Mouse (Mus musculus): ENCODE results near the gene Ppbp. TPM values are rescaled to one million over a fixed set of nuclear protein-coding genes. Genes with fewer than 3 reads are reported as not detected.

Gene Ppbp
- 4.1 and 6.6 TPM in 2 replicates for polyA plus RNA-seq (2015; fragmentation: Nextera tagmentation; extraction: Ambion mirVana)

GRCm38 (mm10) chr5:90768218-90768617 is at the start of gene Ppbp:
Gene Ppbp, plus strand, starts transcription at chr5:90768518.
- Histone ChIP-seq H3K27me3 (peaks cover 22% of the 10 kb centered on the region), H3K27ac (no peak within 1 kb of the TSS), H3K4me2 (replicated peaks) (no peak within 1 kb of the TSS), H3K9me3 (no peaks in the 10 kb centered on the region), H3K36me3 (no peaks in the 10 kb centered on the region), H3K9ac (no peak within 1 kb of the TSS), H3K4me3 (no peak within 1 kb of the TSS), H3K4me1 (peaks cover 6% of the 10 kb centered on the region; the same call in 1 of the 2 replicates)
- WGBS: 52% methylated on average over 3 of the region's 3 CpGs
- ATAC-seq (ENCODE audit: low FRiP score, low read depth): no peak

- Histone ChIP-seq H3K36me3 (no peaks in the 10 kb centered on the region), H3K9me3 (no peaks in the 10 kb centered on the region), H3K27me3 (no peaks in the 10 kb centered on the region), H3K4me3 (no peak overlapping the region), H3K27ac (no peak overlapping the region), H3K9ac (no peak overlapping the region), H3K4me2 (replicated peaks) (no peak overlapping the region), H3K4me1 (no peaks in the 10 kb centered on the region)
- no peak for ATAC-seq (ENCODE audit: low FRiP score, low read depth)
- 95% methylated on average over 3 of the region's 3 CpGs for WGBS
Measured at GRCm38 (mm10) chr5:90722656-90723055, 45.7 kb upstream of the Ppbp start.

DNA sequence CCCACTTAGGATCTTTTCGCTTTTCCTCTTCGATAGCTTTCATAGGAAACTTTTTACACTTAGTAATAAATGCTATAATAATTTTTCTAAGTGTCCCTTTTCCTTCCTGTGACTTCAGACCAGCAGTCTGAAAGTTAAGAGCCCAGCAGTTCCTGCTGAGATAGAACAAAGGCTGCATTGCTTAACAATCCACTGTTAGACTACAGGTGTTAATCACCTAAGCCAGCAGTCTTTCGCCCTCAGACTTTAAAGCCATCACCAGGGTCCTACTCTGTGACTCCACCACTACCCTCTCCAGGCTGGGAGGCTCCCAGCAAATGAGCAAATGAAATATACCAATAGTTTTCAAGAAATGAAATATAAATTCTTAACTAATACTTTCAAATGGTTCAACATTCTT is 40.1 kb upstream of the Ppbp start:
- Histone ChIP-seq H3K4me1 (0 out of 2 replicates have a peak, but pooled peaks cover 3% of the 10 kb centered on the region), H3K9ac (no peak overlapping the region), H3K4me2 (replicated peaks) (no peak overlapping the region), H3K36me3 (no peaks in the 10 kb centered on the region), H3K27ac (no peak overlapping the region), H3K9me3 (no peaks in the 10 kb centered on the region), H3K27me3 (no peaks in the 10 kb centered on the region), H3K4me3 (no peak overlapping the region)
- WGBS: 34% methylated on average over 3 of the region's 3 CpGs
- ATAC-seq (ENCODE audit: low FRiP score, low read depth): no peak

DNA sequence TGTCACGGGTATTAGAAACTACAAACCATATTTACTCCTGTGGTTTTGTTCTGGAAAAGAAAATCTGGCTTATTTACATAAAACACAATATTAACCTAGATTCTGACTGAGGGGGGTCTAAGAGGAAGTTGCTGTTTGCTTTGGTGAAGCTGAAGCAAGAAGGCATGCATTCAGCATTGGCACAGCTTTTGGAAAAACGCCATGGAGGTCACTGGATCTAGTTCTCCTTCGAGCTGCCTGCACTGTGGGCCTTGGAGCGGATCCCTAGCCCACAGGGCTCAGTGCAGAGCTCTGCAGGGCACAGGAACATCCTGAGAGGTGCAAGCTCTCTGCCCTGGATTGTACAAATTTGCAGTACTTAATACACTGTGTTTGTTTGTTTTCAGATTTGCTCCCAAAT is 36.8 kb upstream of the Ppbp start:
- H3K4me3 ChIP-seq: no peak overlapping the region
- no peak overlapping the region for H3K9ac ChIP-seq
- 0 out of 2 replicates have a peak, but pooled peaks cover 3% of the 10 kb centered on the region for H3K4me1 ChIP-seq
- H3K36me3 ChIP-seq: no peaks in the 10 kb centered on the region
- H3K9me3 ChIP-seq: no peaks in the 10 kb centered on the region
- no peak for ATAC-seq (ENCODE audit: low FRiP score, low read depth)
- no peak overlapping the region for H3K27ac ChIP-seq
- no peak overlapping the region for H3K4me2 ChIP-seq (replicated peaks)
- H3K27me3 ChIP-seq: no peaks in the 10 kb centered on the region
- WGBS: 61% methylated on average over 4 of the region's 4 CpGs

- no peak overlapping the region for H3K4me2 ChIP-seq (replicated peaks)
- no peaks in the 10 kb centered on the region for H3K9me3 ChIP-seq
- WGBS: 67% methylated on average over 4 of the region's 4 CpGs
- no peak overlapping the region for H3K4me3 ChIP-seq
- H3K36me3 ChIP-seq: no peaks in the 10 kb centered on the region
- no peaks in the 10 kb centered on the region for H3K27me3 ChIP-seq
- no peaks in the 10 kb centered on the region for H3K4me1 ChIP-seq
- ATAC-seq (ENCODE audit: low FRiP score, low read depth): no peak
- no peak overlapping the region for H3K9ac ChIP-seq
- no peak overlapping the region for H3K27ac ChIP-seq
Measured at GRCm38 (mm10) chr5:90742029-90742428, 26.3 kb upstream of the Ppbp start.

- WGBS: 89% methylated on average over 1 of the region's 1 CpGs
- Histone ChIP-seq H3K27me3 (peaks cover 4% of the 10 kb centered on the region), H3K27ac (no peak overlapping the region), H3K9me3 (no peaks in the 10 kb centered on the region), H3K4me3 (no peak overlapping the region), H3K4me2 (replicated peaks) (no peak overlapping the region), H3K36me3 (no peaks in the 10 kb centered on the region), H3K4me1 (peaks cover 19% of the 10 kb centered on the region), H3K9ac (no peak overlapping the region)
- no peak for ATAC-seq (ENCODE audit: low FRiP score, low read depth)
Measured at GRCm38 (mm10) chr5:90753934-90754333, 14.4 kb upstream of the Ppbp start.

GRCm38 (mm10) chr5:90758020-90758605 is 10.2 kb upstream of the Ppbp start:
- Histone ChIP-seq H3K36me3 (no peaks in the 10 kb centered on the region), H3K4me2 (replicated peaks) (no peak overlapping the region), H3K27me3 (peaks cover 23% of the 10 kb centered on the region), H3K9ac (no peak overlapping the region), H3K27ac (no peak overlapping the region), H3K4me3 (no peak overlapping the region), H3K4me1 (peaks cover 26% of the 10 kb centered on the region), H3K9me3 (no peaks in the 10 kb centered on the region)
- no peak for ATAC-seq (ENCODE audit: low FRiP score, low read depth)
- WGBS: 32% methylated on average over 5 of the region's 5 CpGs

DNA sequence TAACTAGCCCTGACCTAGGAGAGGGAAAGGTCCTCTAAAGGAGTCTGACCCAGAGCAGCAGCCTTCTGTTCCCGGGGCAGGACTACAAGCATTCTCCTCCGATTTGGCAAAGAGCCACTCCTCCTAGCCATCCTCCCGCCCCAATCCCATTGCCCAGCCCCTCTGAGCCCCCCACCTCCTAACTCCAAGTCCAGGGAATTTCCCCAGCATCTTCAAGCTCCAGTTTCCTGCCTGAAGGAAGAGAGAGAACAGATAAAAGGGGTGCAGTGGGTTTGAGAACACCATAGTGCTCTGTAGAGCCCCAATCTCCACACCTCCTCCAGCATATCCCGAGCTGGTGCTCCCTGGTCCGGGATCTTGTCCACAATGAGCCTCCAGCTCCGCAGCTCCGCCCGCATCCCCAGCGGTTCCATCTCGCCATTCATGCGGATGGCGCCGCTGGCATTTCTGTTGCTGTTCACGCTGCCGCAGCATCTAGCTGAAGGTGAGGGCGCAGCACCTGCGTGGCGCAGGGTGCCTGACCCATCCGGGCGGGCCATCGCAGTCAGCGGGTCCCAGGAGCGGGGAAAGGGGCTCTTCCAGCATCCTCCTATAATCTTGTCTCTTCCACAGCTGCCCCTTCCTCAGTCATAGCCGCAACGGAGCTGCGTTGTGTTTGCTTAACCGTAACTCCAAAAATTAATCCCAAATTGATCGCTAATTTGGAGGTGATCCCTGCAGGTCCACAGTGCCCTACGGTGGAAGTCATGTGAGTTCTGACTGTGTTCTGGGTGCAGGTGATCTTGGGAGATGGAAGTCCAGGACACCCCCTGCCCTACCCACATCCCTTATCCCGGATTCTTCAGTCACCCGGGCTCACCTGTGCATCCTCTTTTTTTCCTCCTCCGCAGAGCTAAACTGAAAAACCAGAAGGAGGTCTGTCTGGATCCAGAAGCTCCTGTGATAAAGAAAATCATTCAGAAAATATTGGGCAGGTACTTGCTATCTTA is 8.9 kb upstream of the Ppbp start, which contains the start of gene Cxcl5:
Gene Cxcl5 (plus strand): TSS at position 284 of the 989 bp plus-strand sequence.
- H3K4me1 ChIP-seq: peaks cover 26% of the 10 kb centered on the region
- peak; percentile 17; the same call in 1 of the 2 replicates for ATAC-seq (ENCODE audit: low FRiP score, low read depth)
- H3K4me2 ChIP-seq (replicated peaks): peak within 1 kb of the TSS; percentile 71
- no peaks in the 10 kb centered on the region for H3K9me3 ChIP-seq
- peaks cover 23% of the 10 kb centered on the region for H3K27me3 ChIP-seq
- H3K36me3 ChIP-seq: no peaks in the 10 kb centered on the region
- H3K27ac ChIP-seq: no peak within 1 kb of the TSS
- 6% methylated on average over 32 of the region's 32 CpGs for WGBS
- H3K9ac ChIP-seq: peak within 1 kb of the TSS; percentile 54
- H3K4me3 ChIP-seq: peak within 1 kb of the TSS; percentile 43

- ATAC-seq (ENCODE audit: low FRiP score, low read depth): no peak
- peaks cover 23% of the 10 kb centered on the region for H3K27me3 ChIP-seq
- H3K27ac ChIP-seq: no peak overlapping the region
- no peak overlapping the region for H3K4me3 ChIP-seq
- H3K9me3 ChIP-seq: no peaks in the 10 kb centered on the region
- H3K4me2 ChIP-seq (replicated peaks): no peak overlapping the region
- peaks cover 26% of the 10 kb centered on the region for H3K4me1 ChIP-seq
- H3K36me3 ChIP-seq: no peaks in the 10 kb centered on the region
- H3K9ac ChIP-seq: no peak overlapping the region
- 70% methylated on average over 4 of the region's 4 CpGs for WGBS
Measured at GRCm38 (mm10) chr5:90760303-90760702, 8.0 kb upstream of the Ppbp start.

- Histone ChIP-seq H3K36me3 (no peaks in the 10 kb centered on the region), H3K9ac (no peak overlapping the region), H3K4me1 (peaks cover 26% of the 10 kb centered on the region), H3K4me3 (no peak overlapping the region), H3K27ac (no peak overlapping the region), H3K9me3 (no peaks in the 10 kb centered on the region), H3K27me3 (peaks cover 26% of the 10 kb centered on the region), H3K4me2 (replicated peaks) (no peak overlapping the region)
- no peak for ATAC-seq (ENCODE audit: low FRiP score, low read depth)
- 78% methylated on average over 2 of the region's 2 CpGs for WGBS
Measured at GRCm38 (mm10) chr5:90760844-90761243, 7.5 kb upstream of the Ppbp start.

DNA sequence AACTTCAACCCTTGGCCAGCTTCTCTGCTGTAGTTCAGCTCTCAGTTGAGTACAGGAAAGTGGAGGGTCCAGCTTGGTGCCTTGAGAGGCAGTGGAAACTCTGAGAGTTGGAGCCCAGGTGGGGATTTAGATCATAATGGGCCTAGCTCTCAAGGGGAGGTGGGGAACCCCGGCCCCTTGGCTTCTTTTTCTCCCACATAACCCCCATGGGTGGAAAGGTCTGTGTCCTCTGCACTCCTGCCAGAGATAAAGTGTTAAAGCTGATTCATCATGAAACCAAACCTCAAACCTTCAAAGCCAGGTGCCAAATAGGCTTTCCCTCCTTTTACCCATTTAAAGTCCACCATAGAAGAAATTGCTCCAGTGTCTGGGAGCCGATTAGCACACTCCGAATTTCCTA is 6.5 kb upstream of the Ppbp start:
- Histone ChIP-seq H3K9ac (no peak overlapping the region), H3K4me1 (peaks cover 26% of the 10 kb centered on the region), H3K9me3 (no peaks in the 10 kb centered on the region), H3K27ac (no peak overlapping the region), H3K36me3 (no peaks in the 10 kb centered on the region), H3K4me3 (no peak overlapping the region), H3K4me2 (replicated peaks) (no peak overlapping the region), H3K27me3 (peaks cover 29% of the 10 kb centered on the region)
- no peak for ATAC-seq (ENCODE audit: low FRiP score, low read depth)
- 81% methylated on average over 3 of the region's 3 CpGs for WGBS

DNA sequence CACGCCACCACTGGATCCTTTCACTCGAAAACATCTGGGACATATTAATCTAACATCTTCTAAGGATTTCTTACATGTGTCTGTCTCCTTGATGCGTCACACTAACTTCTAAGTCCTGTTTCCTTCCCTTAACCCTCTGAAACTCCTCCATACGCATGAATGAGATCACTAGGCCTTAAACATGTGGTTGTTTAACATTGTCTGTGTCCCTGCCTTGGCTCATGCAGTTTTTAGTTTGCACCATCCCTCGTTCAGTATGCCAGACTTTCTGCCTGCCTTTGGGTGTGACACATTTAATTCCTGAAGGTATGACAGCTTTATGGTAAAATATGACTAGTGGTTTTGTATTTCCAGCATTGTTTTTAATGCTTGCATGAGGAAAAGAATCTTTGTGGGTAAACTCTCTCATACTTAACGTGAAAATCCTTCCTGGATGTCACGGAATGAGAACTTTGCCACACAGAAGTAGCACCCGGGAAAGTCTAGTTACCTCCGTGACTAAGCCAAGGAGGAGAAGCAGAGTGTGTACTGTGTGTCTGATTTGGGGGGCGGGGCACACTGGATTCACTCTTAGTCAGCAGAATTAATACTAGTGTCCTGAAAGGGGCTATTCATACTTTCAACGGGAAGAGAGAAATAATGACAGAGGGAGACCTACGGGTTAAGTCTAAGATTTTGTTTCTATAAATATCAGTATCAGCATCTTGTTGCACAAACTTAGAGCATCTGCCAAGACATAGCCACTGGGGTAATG is 4.2 kb upstream of the Ppbp start:
- Histone ChIP-seq H3K9me3 (no peaks in the 10 kb centered on the region), H3K36me3 (no peaks in the 10 kb centered on the region), H3K27ac (no peak overlapping the region), H3K4me2 (replicated peaks) (no peak overlapping the region), H3K27me3 (peaks cover 32% of the 10 kb centered on the region), H3K4me1 (peaks cover 6% of the 10 kb centered on the region), H3K4me3 (no peak overlapping the region), H3K9ac (no peak overlapping the region)
- WGBS: 63% methylated on average over 12 of the region's 12 CpGs
- ATAC-seq (ENCODE audit: low FRiP score, low read depth): no peak

All from limb, embryonic 13.5 days (tissue).